Mouse (Mus musculus) embryonic facial prominence, embryonic 14.5 days (tissue): ENCODE data around the gene Ogdh. TPM values are rescaled to one million over a fixed set of nuclear protein-coding genes. Genes with fewer than 3 reads are reported as not detected.

ENCODE experiments used
- ATAC-seq: fragments of 200-750 bp; cut with Nextera tagmentation; 2 replicates; pipeline ENCODE4 v1.8.0; 2017; ENCODE audit warnings: low read depth, moderate number of reproducible peaks, moderate TSS enrichment
- DNase-seq: peaks from one replicate; pipeline ENCODE4 v3.0.0-alpha.2; 2015; ENCODE audit warnings: low spot score
- H3K27ac ChIP-seq: fragments of 300-500 bp; sonication (generic); replicated peaks from 2 replicates; pipeline ENCODE4 v1.5.1; 2014; ENCODE audit warnings: low read depth, mild to moderate bottlenecking, low read length, moderate library complexity
- H3K27me3 ChIP-seq: fragments of 300-500 bp; sonication (generic); replicated peaks from 2 replicates; pipeline ENCODE4 v1.6.1; 2014; ENCODE audit warnings: low read length; ENCODE audit not compliant: control insufficient read depth, insufficient read depth
- H3K36me3 ChIP-seq: fragments of 300-500 bp; sonication (generic); 2 replicates; pipeline ENCODE4 v1.6.1; 2014; ENCODE audit warnings: low read length, mixed read lengths; ENCODE audit not compliant: control insufficient read depth, insufficient read depth
- H3K4me1 ChIP-seq: fragments of 300-500 bp; sonication (generic); 2 replicates; pipeline ENCODE4 v1.6.1; 2014; ENCODE audit warnings: antibody characterized with exemption, low read length; ENCODE audit not compliant: control insufficient read depth, insufficient read depth
- H3K4me2 ChIP-seq: fragments of 300-500 bp; sonication (generic); 2 replicates; pipeline ENCODE4 v1.6.1; 2014; ENCODE audit warnings: low read depth, mild to moderate bottlenecking, low read length, moderate library complexity, mixed read lengths
- H3K4me3 ChIP-seq: fragments of 300-500 bp; sonication (generic); 2 replicates; pipeline ENCODE4 v1.5.1; 2014; ENCODE audit warnings: low read depth, mild to moderate bottlenecking, low read length
- H3K9ac ChIP-seq: fragments of 300-500 bp; sonication (generic); 2 replicates; pipeline ENCODE4 v1.6.1; 2014; ENCODE audit warnings: low read depth, mild to moderate bottlenecking, low read length, moderate library complexity, mixed read lengths
- H3K9me3 ChIP-seq: fragments of 300-500 bp; sonication (generic); 2 replicates; pipeline ENCODE4 v1.6.1; 2016; ENCODE audit warnings: low read length; ENCODE audit not compliant: control insufficient read depth
- WGBS: fragments of 180-500 bp; shearing (Covaris S2); extraction: QIAGEN DNeasy Blood & Tissue Kit; methylation state at CpG from one replicate; pipeline ENCODE4 v1.1.7; 2014; 5-methylcytosine and 5-hydroxymethylcytosine counted together
- polyA plus RNA-seq: library from polyadenylated mRNA; unstranded; fragments of >200 nt; fragmentation: Nextera tagmentation; extraction: Ambion mirVana; gene quantifications from 2 replicates; pipeline ENCODE4 v1.2.1, GENCODE M21; 2014

Ogdh gene
- polyA plus RNA-seq, 1 experiment from 2014 or later = 92.5 TPM

GRCm38 (mm10) chr11:6333403-6333802 is 42.0 kb downstream of the Ogdh start:
- H3K4me1 ChIP-seq = no peaks in the 10 kb centered on the region
- H3K9ac ChIP-seq = no peak overlapping the region
- no peak overlapping the region for H3K4me3 ChIP-seq
- H3K9me3 ChIP-seq = no peaks in the 10 kb centered on the region
- DNase-seq (no peak), ATAC-seq (no peak)
- H3K27ac ChIP-seq = no peak overlapping the region
- WGBS = 80% methylated on average over 7 of the region's 7 CpGs
- H3K27me3 ChIP-seq = no peaks in the 10 kb centered on the region
- no peak overlapping the region for H3K4me2 ChIP-seq
- peaks cover 38% of the 10 kb centered on the region for H3K36me3 ChIP-seq

- Histone ChIP-seq H3K27ac (no peak overlapping the region), H3K9ac (no peak overlapping the region), H3K9me3 (no peaks in the 10 kb centered on the region), H3K4me3 (no peak overlapping the region), H3K36me3 (peaks cover 53% of the 10 kb centered on the region), H3K27me3 (no peaks in the 10 kb centered on the region), H3K4me2 (no peak overlapping the region), H3K4me1 (no peaks in the 10 kb centered on the region)
- no peak for DNase-seq
- 93% methylated on average over 7 of the region's 7 CpGs for WGBS
- ATAC-seq = no peak
These were observed 43.9 kb downstream of the Ogdh start for GRCm38 (mm10) chr11:6335321-6335720.

GRCm38 (mm10) chr11:6336689-6337088 is 45.3 kb downstream of the Ogdh start:
- 83% methylated on average over 4 of the region's 4 CpGs for WGBS
- no peak overlapping the region for H3K27ac ChIP-seq
- no peak overlapping the region for H3K4me2 ChIP-seq
- H3K27me3 ChIP-seq = no peaks in the 10 kb centered on the region
- H3K4me1 ChIP-seq = no peaks in the 10 kb centered on the region
- H3K9me3 ChIP-seq = no peaks in the 10 kb centered on the region
- H3K36me3 ChIP-seq = peaks cover 58% of the 10 kb centered on the region
- DNase-seq = peak; percentile 3
- H3K4me3 ChIP-seq = no peak overlapping the region
- no peak for ATAC-seq
- H3K9ac ChIP-seq = no peak overlapping the region

- no peak for ATAC-seq
- no peak overlapping the region for H3K27ac ChIP-seq
- DNase-seq = no peak
- no peak overlapping the region for H3K4me3 ChIP-seq
- no peaks in the 10 kb centered on the region for H3K4me1 ChIP-seq
- no peak overlapping the region for H3K9ac ChIP-seq
- peaks cover 97% of the 10 kb centered on the region for H3K36me3 ChIP-seq
- H3K27me3 ChIP-seq = no peaks in the 10 kb centered on the region
- WGBS = 96% methylated on average over 4 of the region's 4 CpGs
- no peaks in the 10 kb centered on the region for H3K9me3 ChIP-seq
- H3K4me2 ChIP-seq = no peak overlapping the region
These were observed 54.5 kb downstream of the Ogdh start for GRCm38 (mm10) chr11:6345956-6346355.

GRCm38 (mm10) chr11:6346966-6347365 is 55.5 kb downstream of the Ogdh start:
- peak; percentile 64 for DNase-seq

GRCm38 (mm10) chr11:6348681-6349200 is 57.3 kb downstream of the Ogdh start:
- 88% methylated on average over 11 of the region's 11 CpGs for WGBS
- DNase-seq (peak; percentile 6), ATAC-seq (no peak)
- Histone ChIP-seq H3K9me3 (no peaks in the 10 kb centered on the region), H3K27me3 (no peaks in the 10 kb centered on the region), H3K4me3 (no peak overlapping the region), H3K36me3 (peaks cover 93% of the 10 kb centered on the region), H3K4me2 (no peak overlapping the region), H3K27ac (no peak overlapping the region), H3K4me1 (no peaks in the 10 kb centered on the region), H3K9ac (no peak overlapping the region)

More at GRCm38 (mm10) chr11:6346966-6347365, 55.5 kb downstream of the Ogdh start:
- Histone ChIP-seq H3K9ac (no peak overlapping the region), H3K27me3 (no peaks in the 10 kb centered on the region), H3K36me3 (peaks cover 93% of the 10 kb centered on the region), H3K27ac (no peak overlapping the region), H3K4me2 (no peak overlapping the region), H3K4me3 (no peak overlapping the region), H3K4me1 (no peaks in the 10 kb centered on the region), H3K9me3 (no peaks in the 10 kb centered on the region)
- peak; percentile 65; the same call in 1 of the 2 replicates for ATAC-seq
- WGBS = 80% methylated on average over 7 of the region's 7 CpGs

GRCm38 (mm10) chr11:6349586-6349985 is 58.2 kb downstream of the Ogdh start:
- H3K27ac ChIP-seq = no peak overlapping the region
- DNase-seq (no peak), ATAC-seq (no peak)
- no peak overlapping the region for H3K9ac ChIP-seq
- peaks cover 93% of the 10 kb centered on the region for H3K36me3 ChIP-seq
- WGBS = 65% methylated on average over 5 of the region's 5 CpGs
- no peak overlapping the region for H3K4me3 ChIP-seq
- H3K4me2 ChIP-seq = no peak overlapping the region
- no peaks in the 10 kb centered on the region for H3K9me3 ChIP-seq
- no peaks in the 10 kb centered on the region for H3K27me3 ChIP-seq
- H3K4me1 ChIP-seq = no peaks in the 10 kb centered on the region

GRCm38 (mm10) chr11:6355106-6355505 is 63.7 kb downstream of the Ogdh start:
- Histone ChIP-seq H3K27me3 (no peaks in the 10 kb centered on the region), H3K36me3 (peaks cover 70% of the 10 kb centered on the region), H3K9ac (no peak overlapping the region), H3K27ac (no peak overlapping the region), H3K9me3 (no peaks in the 10 kb centered on the region), H3K4me2 (no peak overlapping the region), H3K4me1 (no peaks in the 10 kb centered on the region), H3K4me3 (no peak overlapping the region)
- DNase-seq = no peak
- 88% methylated on average over 4 of the region's 4 CpGs for WGBS
- ATAC-seq = no peak

- 90% methylated on average over 9 of the region's 9 CpGs for WGBS
- ATAC-seq (no peak), DNase-seq (no peak)
These were observed 73.3 kb downstream of the Ogdh start for GRCm38 (mm10) chr11:6364581-6365275.

More at GRCm38 (mm10) chr11:6364581-6365275, 73.3 kb downstream of the Ogdh start:
- Histone ChIP-seq H3K36me3 (no peaks in the 10 kb centered on the region), H3K4me1 (no peaks in the 10 kb centered on the region), H3K9me3 (no peaks in the 10 kb centered on the region), H3K27ac (no peak overlapping the region), H3K4me3 (no peak overlapping the region), H3K9ac (no peak overlapping the region), H3K27me3 (no peaks in the 10 kb centered on the region), H3K4me2 (no peak overlapping the region)
